Mouse (Mus musculus) 416B (cell line): ENCODE results near the gene Gm7544.

Source experiments
- DNase-seq: peaks from one replicate; pipeline ENCODE4 v3.0.0; 2011; ENCODE audit warnings: low read depth

Gene Gm7544

DNA sequence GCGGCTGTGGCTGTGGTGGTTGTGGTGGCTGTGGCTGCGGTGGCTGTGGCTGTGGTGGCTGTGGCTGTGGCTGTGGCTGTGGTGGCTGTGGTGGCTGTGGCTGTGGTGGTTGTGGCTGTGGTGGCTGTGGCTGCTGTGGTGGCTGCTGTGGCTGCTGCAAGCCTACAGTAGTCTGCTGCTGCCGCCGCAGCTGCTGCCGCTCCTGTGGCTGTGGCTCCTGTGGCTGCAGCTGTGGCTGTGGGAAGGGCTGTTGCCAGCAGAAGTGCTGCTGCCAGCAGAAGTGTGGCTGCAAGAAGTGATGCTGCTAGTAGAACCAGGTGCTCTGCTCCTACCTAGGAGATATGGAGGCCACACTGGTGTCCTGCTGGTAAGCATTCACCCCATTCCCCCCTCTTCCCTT lies 42.4 kb downstream of the Gm7544 start:
- DNase-seq = peak; percentile 32

DNA sequence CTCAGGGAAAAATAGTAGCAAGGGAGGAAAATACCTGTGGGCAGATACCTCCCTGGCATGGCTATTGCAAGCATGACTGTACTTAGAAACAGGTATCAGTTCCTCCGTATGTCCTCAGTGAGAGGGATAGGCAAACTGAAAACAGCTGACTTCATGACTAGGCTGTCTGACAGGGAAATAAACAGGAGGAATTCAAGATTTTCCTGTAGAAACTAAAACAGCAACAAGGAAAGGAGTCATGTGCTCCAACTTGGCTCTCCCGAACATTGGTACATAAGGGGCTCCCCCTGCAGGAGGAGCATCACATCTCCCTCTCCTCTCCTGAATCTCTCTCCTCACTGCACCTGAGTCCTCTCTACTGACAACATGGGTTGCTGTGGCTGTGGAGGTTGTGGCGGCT lies 42.8 kb downstream of the Gm7544 start, which contains the start of gene A030005L19Rik:
Gene A030005L19Rik, plus strand, starts transcription at position 301 of the 400 bp plus-strand sequence.
- DNase-seq = peak; percentile 47

DNA sequence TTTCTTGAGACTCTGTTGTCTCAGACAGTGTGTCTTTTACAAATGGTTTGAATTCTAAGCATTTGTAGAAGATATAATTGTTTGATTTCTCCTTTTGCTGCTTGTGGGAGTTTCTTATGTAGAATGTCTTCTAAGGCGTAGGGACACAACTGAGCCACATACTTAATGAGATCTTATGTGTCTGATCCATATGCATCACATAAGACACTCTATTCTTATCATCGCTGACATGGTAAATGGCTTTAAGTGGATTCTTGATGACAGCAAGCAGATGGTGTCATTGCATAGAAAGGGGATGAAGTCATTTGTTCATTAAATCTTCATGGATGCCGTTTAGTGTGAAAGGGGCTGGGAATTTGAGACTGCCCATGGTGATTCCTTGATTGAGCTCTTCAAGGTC lies 49.9 kb downstream of the Gm7544 start:
- no peak for DNase-seq
